Mouse (Mus musculus) heart, embryonic 16.5 days (tissue): ENCODE measurements around the gene Trmt1. TPM values are rescaled to one million over a fixed set of nuclear protein-coding genes. Genes with fewer than 3 reads are reported as not detected.

Experiments
- ATAC-seq: fragments of 200-750 bp; cut with Nextera tagmentation; replicated peaks from 2 replicates; pipeline ENCODE4 v1.8.0; 2017; ENCODE audit warnings: moderate number of reproducible peaks; ENCODE audit not compliant: insufficient read depth, low FRiP score; ENCODE audit errors: extremely low read depth
- H3K27ac ChIP-seq: fragments of 300-500 bp; sonication (generic); 2 replicates; pipeline ENCODE4 v1.5.1; 2014; ENCODE audit warnings: mild to moderate bottlenecking, low read length, control low read depth, moderate library complexity
- H3K27me3 ChIP-seq: fragments of 300-500 bp; sonication (generic); 2 replicates; pipeline ENCODE4 v1.6.1; 2014; ENCODE audit warnings: low read length, mixed read lengths; ENCODE audit not compliant: control insufficient read depth, insufficient read depth
- H3K36me3 ChIP-seq: fragments of 300-500 bp; sonication (generic); 2 replicates; pipeline ENCODE4 v1.6.1; 2014; ENCODE audit not compliant: control insufficient read depth, insufficient read depth
- H3K4me1 ChIP-seq: fragments of 300-500 bp; sonication (generic); 2 replicates; pipeline ENCODE4 v1.6.1; 2014; ENCODE audit warnings: low read length, mixed read lengths; ENCODE audit not compliant: control insufficient read depth, insufficient read depth
- H3K4me2 ChIP-seq: fragments of 300-500 bp; sonication (generic); 2 replicates; pipeline ENCODE4 v1.6.1; 2014; ENCODE audit warnings: low read depth, mild to moderate bottlenecking, control low read depth, low read length
- H3K4me3 ChIP-seq: fragments of 300-500 bp; sonication (generic); 2 replicates; pipeline ENCODE4 v1.5.1; 2014; ENCODE audit warnings: mild to moderate bottlenecking, control low read depth, low read length
- H3K9ac ChIP-seq: fragments of 300-500 bp; sonication (generic); 2 replicates; pipeline ENCODE4 v1.6.1; 2014; ENCODE audit warnings: low read length, control low read depth
- H3K9me3 ChIP-seq: fragments of 300-500 bp; sonication (generic); replicated peaks from 2 replicates; pipeline ENCODE4 v1.6.1; 2016; ENCODE audit warnings: low read length; ENCODE audit not compliant: control insufficient read depth
- WGBS: fragments of 180-500 bp; shearing (Covaris S2); extraction: QIAGEN DNeasy Blood & Tissue Kit; methylation state at CpG from one replicate; pipeline ENCODE4 v1.1.7; 2014; 5-methylcytosine and 5-hydroxymethylcytosine counted together
- polyA plus RNA-seq: library from polyadenylated mRNA; unstranded; fragments of >200 nt; fragmentation: Nextera tagmentation; extraction: Ambion mirVana; gene quantifications from 2 replicates; pipeline ENCODE4 v1.2.1, GENCODE M21; 2015

Gene Trmt1
- polyA plus RNA-seq, 1 experiment from 2014 or later = 43.2 TPM

DNA sequence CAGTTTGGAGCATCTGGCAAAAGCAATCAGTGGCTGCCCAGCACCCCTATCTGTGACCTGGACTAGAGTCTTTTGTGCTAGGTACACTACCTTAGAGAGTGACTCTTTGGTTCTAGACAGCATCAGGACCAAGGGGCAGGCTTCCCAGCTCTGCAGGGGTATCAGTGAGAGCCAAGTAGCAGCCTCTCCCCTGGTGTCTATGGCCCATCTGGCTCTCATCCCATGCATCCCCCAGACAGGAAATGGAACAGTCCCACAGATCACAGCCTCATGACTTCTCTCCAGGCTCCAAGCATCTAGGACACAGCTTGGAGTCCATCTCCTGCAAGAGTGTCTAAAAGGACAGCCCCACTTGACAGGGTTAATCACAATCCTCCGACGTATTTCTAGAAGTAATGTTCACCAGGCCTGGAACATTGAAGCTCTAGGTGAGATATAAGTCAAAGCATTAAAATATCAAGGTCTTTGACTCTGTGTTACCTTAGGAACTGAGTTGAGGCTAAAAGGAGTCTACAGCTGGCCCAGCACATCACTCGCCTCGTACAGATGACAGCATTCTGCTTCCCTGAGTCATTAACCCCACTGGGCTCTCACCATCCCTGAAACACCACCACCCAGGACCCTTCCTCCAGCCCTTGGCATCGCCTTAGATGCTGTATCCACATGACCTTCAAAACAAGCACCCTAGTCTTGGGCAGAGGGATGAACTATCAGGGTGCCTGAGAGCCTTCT lies 33.0 kb downstream of the Trmt1 start:
- WGBS = 79% methylated on average over 5 of the region's 5 CpGs
- Histone ChIP-seq H3K9ac (no peak overlapping the region), H3K27me3 (peaks cover 8% of the 10 kb centered on the region; the same call in 1 of the 2 replicates), H3K4me1 (peaks cover 24% of the 10 kb centered on the region), H3K4me3 (no peak overlapping the region), H3K36me3 (peaks cover 4% of the 10 kb centered on the region; the same call in 1 of the 2 replicates), H3K9me3 (no peaks in the 10 kb centered on the region), H3K27ac (no peak overlapping the region), H3K4me2 (no peak overlapping the region)
- ATAC-seq = no peak

DNA sequence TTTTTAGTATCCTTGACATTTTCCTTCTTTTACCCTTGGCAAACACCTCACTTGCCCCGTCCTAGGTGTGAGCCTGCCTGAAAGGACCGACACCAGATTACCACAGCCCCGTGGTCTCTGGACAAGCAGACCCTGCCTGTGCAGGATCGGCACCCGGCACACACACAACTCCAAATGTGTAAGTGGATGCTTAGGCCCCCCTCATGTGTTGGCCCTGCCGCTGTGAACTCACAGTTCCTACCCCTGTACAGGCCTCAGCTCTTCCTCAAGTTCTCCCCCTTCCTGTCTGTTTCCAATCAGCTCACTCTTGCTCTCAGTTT lies 36.4 kb downstream of the Trmt1 start:
- Histone ChIP-seq H3K27me3 (no peaks in the 10 kb centered on the region), H3K9me3 (no peaks in the 10 kb centered on the region), H3K27ac (peak overlapping the region; percentile 93), H3K4me2 (peak overlapping the region; percentile 43), H3K36me3 (peaks cover 7% of the 10 kb centered on the region; the same call in 1 of the 2 replicates), H3K4me1 (peaks cover 48% of the 10 kb centered on the region), H3K9ac (peak overlapping the region; percentile 56), H3K4me3 (no peak overlapping the region)
- no peak for ATAC-seq
- 60% methylated on average over 6 of the region's 6 CpGs for WGBS

DNA sequence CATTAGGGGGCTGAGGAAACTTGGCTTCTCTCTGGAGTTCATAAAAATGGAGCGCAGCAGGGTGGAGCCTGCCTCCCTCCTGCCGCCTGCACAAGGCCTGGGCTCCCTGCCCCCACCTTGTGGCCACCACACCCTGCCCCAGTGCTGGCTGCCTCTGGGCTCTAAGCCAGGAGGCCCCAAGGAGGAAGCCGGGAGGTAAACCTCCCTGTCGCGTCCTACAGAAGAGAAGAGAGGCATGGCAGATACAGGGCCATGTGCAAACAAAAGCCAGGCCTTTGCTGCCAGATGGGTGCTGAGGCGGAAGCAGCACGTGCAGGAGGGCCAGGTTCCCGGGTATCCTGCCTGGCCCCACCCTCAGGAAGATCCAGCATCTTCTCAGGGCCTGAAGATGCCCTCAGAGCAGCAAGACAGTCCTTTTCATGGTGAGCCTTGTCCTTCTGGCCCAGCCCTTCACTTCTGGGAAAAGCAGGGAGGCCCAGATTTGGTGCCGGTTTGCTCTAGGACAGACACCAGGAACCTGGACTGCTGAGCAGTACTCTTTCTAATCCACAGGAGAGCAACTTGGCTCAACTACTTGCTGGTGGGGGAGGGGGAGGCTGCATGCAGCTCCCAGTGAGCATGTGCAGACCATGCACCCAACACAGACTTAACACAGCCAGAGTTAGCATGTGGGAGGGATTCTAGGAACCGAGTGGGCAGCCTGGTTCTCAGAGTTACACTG lies 36.9 kb downstream of the Trmt1 start, which contains the start of gene G430095P16Rik:
G430095P16Rik (plus strand) TSS at position 158 of the 721 bp plus-strand sequence.
- peak; percentile 85 for ATAC-seq
- WGBS = 5% methylated on average over 10 of the region's 10 CpGs
- Histone ChIP-seq H3K4me3 (peak within 1 kb of the TSS; percentile 19; the same call in 1 of the 2 replicates), H3K4me2 (peak within 1 kb of the TSS; percentile 43), H3K9me3 (no peaks in the 10 kb centered on the region), H3K27ac (peak within 1 kb of the TSS; percentile 93), H3K9ac (peak within 1 kb of the TSS; percentile 56), H3K36me3 (peaks cover 7% of the 10 kb centered on the region; the same call in 1 of the 2 replicates), H3K4me1 (peaks cover 50% of the 10 kb centered on the region), H3K27me3 (no peaks in the 10 kb centered on the region)

DNA sequence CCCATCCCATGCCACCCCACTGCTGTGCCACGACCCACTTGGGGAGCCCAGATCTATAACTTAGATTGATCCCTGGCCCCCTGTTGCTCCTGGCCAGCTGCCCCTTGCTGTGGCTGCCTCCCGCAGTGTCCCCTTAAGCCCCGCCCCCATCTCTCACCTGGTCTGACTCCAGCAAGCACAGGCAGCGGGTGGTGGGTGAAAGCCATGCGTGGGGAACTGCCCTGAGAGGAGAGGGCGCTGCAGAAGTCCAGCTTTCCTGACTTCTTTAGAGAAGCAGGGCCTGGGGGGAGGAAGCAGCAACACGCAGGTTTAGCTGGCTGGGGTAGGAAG lies 37.4 kb downstream of the Trmt1 start:
- no peaks in the 10 kb centered on the region for H3K9me3 ChIP-seq
- peaks cover 52% of the 10 kb centered on the region for H3K4me1 ChIP-seq
- ATAC-seq = no peak
- H3K4me3 ChIP-seq = 0 out of 2 replicates have a peak overlapping the region, but pooled peaks have one; percentile 8
- H3K27ac ChIP-seq = peak overlapping the region; percentile 93
- peaks cover 7% of the 10 kb centered on the region; the same call in 1 of the 2 replicates for H3K36me3 ChIP-seq
- H3K4me2 ChIP-seq = peak overlapping the region; percentile 43
- 33% methylated on average over 7 of the region's 7 CpGs for WGBS
- H3K27me3 ChIP-seq = no peaks in the 10 kb centered on the region
- peak overlapping the region; percentile 56 for H3K9ac ChIP-seq

DNA sequence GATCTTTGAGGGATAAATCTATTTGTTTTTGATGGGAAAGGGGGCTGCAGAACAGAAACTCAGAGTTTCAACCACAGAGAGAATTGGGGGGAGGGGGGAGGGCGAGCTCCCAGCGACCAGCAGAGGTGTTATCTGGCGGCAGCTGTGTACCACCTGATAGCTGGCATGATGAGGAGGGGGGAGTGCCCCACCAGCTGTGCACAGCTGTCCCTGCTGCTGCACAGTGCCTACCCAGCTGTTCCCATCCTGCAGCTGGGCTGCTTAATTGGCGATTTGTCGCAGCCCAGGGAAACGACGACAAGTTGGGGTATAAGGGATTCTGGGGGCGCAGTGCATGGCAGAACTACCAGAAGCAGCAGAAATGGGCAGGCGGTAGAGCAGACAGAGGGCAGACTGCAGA lies 38.6 kb downstream of the Trmt1 start:
- Histone ChIP-seq H3K4me3 (no peak overlapping the region), H3K4me1 (peaks cover 54% of the 10 kb centered on the region)

DNA sequence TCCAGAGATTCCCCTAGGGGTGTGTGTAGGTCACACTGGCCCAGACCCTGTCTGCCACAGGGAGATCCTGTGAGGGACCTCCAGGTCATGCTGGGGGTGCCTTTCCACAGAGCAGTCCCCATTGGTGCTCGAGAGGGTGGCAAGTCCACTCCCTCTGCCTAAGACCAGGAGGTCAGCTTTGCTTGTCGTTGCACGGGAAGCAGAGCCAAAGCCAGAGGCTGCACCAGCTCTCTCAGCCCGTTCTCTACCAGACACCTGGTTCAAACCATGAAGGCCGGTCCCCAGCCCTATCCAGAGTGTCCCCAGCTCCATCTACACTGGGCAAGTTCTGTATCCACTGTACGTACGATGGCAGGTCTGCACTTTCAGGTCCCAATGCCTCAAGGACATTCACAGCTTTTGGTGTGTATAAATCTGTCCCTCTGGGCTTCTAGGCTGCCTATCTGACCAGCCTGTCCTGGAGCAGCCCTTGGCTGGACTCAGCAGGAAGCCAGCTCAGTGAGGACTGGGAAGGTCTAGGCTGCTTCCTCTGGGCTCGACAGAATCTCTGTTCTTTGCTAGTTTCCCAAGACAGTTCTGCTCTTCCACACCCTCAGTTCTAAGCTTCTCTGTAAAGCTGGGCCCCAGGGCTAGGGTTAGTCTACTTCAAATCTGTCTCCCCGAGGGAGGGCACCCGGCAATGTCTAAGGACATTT lies 39.3 kb downstream of the Trmt1 start:
- WGBS = 49% methylated on average over 10 of the region's 10 CpGs
- Histone ChIP-seq H3K27ac (peak overlapping the region; percentile 72), H3K9me3 (no peaks in the 10 kb centered on the region), H3K36me3 (peaks cover 7% of the 10 kb centered on the region; the same call in 1 of the 2 replicates), H3K4me2 (no peak overlapping the region), H3K4me1 (peaks cover 61% of the 10 kb centered on the region), H3K4me3 (no peak overlapping the region), H3K9ac (peak overlapping the region; percentile 31; the same call in 1 of the 2 replicates), H3K27me3 (no peaks in the 10 kb centered on the region)
- ATAC-seq = no peak

More for the DNA sequence above, 38.6 kb downstream of the Trmt1 start:
- H3K9me3 ChIP-seq = no peaks in the 10 kb centered on the region
- WGBS = 47% methylated on average over 9 of the region's 9 CpGs
- H3K36me3 ChIP-seq = peaks cover 7% of the 10 kb centered on the region; the same call in 1 of the 2 replicates
- peak overlapping the region; percentile 12; the same call in 1 of the 2 replicates for H3K27ac ChIP-seq
- H3K9ac ChIP-seq = peak overlapping the region; percentile 56; the same call in 1 of the 2 replicates
- H3K27me3 ChIP-seq = no peaks in the 10 kb centered on the region
- no peak overlapping the region for H3K4me2 ChIP-seq
- ATAC-seq = no peak

DNA sequence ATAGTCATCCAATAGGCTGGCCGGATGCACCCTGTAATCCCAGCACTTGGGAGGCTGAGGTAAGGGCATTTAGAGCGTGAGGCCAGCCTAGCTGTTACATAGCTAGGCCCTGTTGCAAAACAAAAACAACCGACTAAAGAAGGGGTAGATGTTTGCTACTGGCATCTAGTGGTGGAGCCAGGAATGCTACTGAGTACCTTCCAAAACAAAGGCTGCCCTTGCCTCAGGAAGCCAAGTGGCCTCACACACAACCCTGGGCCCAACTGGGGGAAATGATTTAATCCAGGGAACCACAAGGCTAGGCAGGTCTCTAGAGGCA lies 39.8 kb downstream of the Trmt1 start:
- Histone ChIP-seq H3K36me3 (peaks cover 7% of the 10 kb centered on the region; the same call in 1 of the 2 replicates), H3K4me3 (no peak overlapping the region), H3K9ac (no peak overlapping the region; the same call in 1 of the 2 replicates), H3K9me3 (no peaks in the 10 kb centered on the region), H3K27me3 (no peaks in the 10 kb centered on the region), H3K27ac (peak overlapping the region; percentile 72), H3K4me1 (peaks cover 66% of the 10 kb centered on the region), H3K4me2 (no peak overlapping the region)
- 15% methylated on average over 3 of the region's 3 CpGs for WGBS
- ATAC-seq = no peak

DNA sequence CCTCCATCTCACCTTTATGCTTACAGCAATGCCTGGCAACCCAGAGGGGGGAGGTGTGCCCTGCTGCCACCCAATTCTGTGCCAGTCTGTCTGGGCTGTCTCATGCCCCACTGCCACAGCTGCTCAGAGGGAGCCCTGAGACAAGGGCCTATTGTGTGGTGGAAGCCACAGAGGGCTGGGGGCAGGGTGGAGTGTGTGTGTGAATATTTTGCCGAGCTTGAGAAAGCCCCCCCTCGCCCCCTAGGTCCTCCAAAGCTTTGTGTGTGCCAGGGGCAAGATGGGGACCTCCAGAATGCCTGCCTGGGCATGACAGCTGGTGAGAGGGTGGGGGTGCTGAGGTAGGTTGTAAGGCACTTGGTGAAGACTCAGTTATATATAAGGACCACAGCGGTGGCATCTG lies 42.4 kb downstream of the Trmt1 start:
- ATAC-seq = no peak
- 75% methylated on average over 3 of the region's 3 CpGs for WGBS
- no peak overlapping the region for H3K27ac ChIP-seq
- H3K27me3 ChIP-seq = no peaks in the 10 kb centered on the region
- H3K4me2 ChIP-seq = no peak overlapping the region
- H3K9me3 ChIP-seq = no peaks in the 10 kb centered on the region
- peaks cover 77% of the 10 kb centered on the region for H3K4me1 ChIP-seq
- no peak overlapping the region for H3K9ac ChIP-seq
- H3K36me3 ChIP-seq = 0 out of 2 replicates have a peak, but pooled peaks cover 3% of the 10 kb centered on the region
- H3K4me3 ChIP-seq = no peak overlapping the region
